Mouse (Mus musculus): Measurements from ENCODE around the gene Thap2.
A peak's percentile ranks its signal among the peaks of the same experiment; 100 is the strongest.

Thap2 gene

GRCm38 (mm10) chr10:115354553-115354952 is 29.7 kb downstream of the Thap2 start:
- no peak for DNase-seq (ENCODE audit: low spot score)

GRCm38 (mm10) chr10:115350810-115351397 is 33.3 kb downstream of the Thap2 start:
- DNase-seq (ENCODE audit: low spot score), result no peak

GRCm38 (mm10) chr10:115349509-115349908 is 34.7 kb downstream of the Thap2 start:
- DNase-seq (ENCODE audit: low spot score), result no peak

- DNase-seq (ENCODE audit: low spot score), result no peak
These were observed 35.2 kb downstream of the Thap2 start for GRCm38 (mm10) chr10:115349029-115349428.

- no peak for DNase-seq (ENCODE audit: low spot score)
These were observed 36.1 kb downstream of the Thap2 start for GRCm38 (mm10) chr10:115348131-115348530.

GRCm38 (mm10) chr10:115346444-115346843 is 37.8 kb downstream of the Thap2 start:
- no peak for DNase-seq (ENCODE audit: low spot score)

GRCm38 (mm10) chr10:115342771-115343425 is 41.3 kb downstream of the Thap2 start:
- DNase-seq (ENCODE audit: low spot score), result no peak

- no peak for DNase-seq (ENCODE audit: low spot score)
These were observed 44.4 kb downstream of the Thap2 start for GRCm38 (mm10) chr10:115339820-115340328.

- no peak for DNase-seq (ENCODE audit: low spot score)
These were observed 47.3 kb downstream of the Thap2 start for GRCm38 (mm10) chr10:115336901-115337300.

GRCm38 (mm10) chr10:115333528-115333927 is 50.7 kb downstream of the Thap2 start:
- no peak for DNase-seq (ENCODE audit: low spot score)

- no peak for DNase-seq (ENCODE audit: low spot score)
These were observed 51.2 kb downstream of the Thap2 start for GRCm38 (mm10) chr10:115332997-115333396.

GRCm38 (mm10) chr10:115332420-115332952 is 51.8 kb downstream of the Thap2 start:
- no peak for DNase-seq (ENCODE audit: low spot score)

GRCm38 (mm10) chr10:115329010-115329530 is 55.2 kb downstream of the Thap2 start:
- DNase-seq (ENCODE audit: low spot score), result no peak

GRCm38 (mm10) chr10:115328514-115328913 is 55.7 kb downstream of the Thap2 start:
- DNase-seq (ENCODE audit: low spot score), result no peak

GRCm38 (mm10) chr10:115323295-115323694 is 60.9 kb downstream of the Thap2 start:
- DNase-seq (ENCODE audit: low spot score), result peak; percentile 65

GRCm38 (mm10) chr10:115321317-115322035 is 62.8 kb downstream of the Thap2 start:
- DNase-seq (ENCODE audit: low spot score), result no peak

Measured in c-Kit-positive CD71-positive TER-119-positive erythroid progenitor cells, embryonic 14.5 days (primary cell).